Mouse (Mus musculus) right cerebral cortex, adult 18-20 months (tissue): ENCODE results near the gene Mpst.

Experiments
- DNase-seq: peaks from one replicate; pipeline ENCODE4 v3.0.0; 2022; ENCODE audit warnings: mixed read lengths

Gene Mpst

GRCm38 (mm10) chr15:78406293-78406934, at the start of gene Mpst:
Mpst (plus strand) TSS chr15:78406416.
- DNase-seq: peak; percentile 90

- DNase-seq: no peak
Observed at GRCm38 (mm10) chr15:78365916-78366315, 40.3 kb upstream of the Mpst start.

GRCm38 (mm10) chr15:78366875-78367274, 39.3 kb upstream of the Mpst start:
- peak; percentile 49 for DNase-seq

GRCm38 (mm10) chr15:78367811-78368210, 38.4 kb upstream of the Mpst start:
- DNase-seq: peak; percentile 31

- peak; percentile 24 for DNase-seq
Observed at GRCm38 (mm10) chr15:78368926-78369346, 37.3 kb upstream of the Mpst start.

GRCm38 (mm10) chr15:78369641-78370040, 36.6 kb upstream of the Mpst start:
- peak; percentile 31 for DNase-seq

GRCm38 (mm10) chr15:78372796-78373195, 33.4 kb upstream of the Mpst start:
- no peak for DNase-seq

- peak; percentile 32 for DNase-seq
Observed at GRCm38 (mm10) chr15:78374204-78374603, 32.0 kb upstream of the Mpst start.

- no peak for DNase-seq
Observed at GRCm38 (mm10) chr15:78377859-78378258, 28.4 kb upstream of the Mpst start.

- no peak for DNase-seq
Observed at GRCm38 (mm10) chr15:78378556-78378955, 27.7 kb upstream of the Mpst start.

- DNase-seq: no peak
Observed at GRCm38 (mm10) chr15:78380208-78380607, 26.0 kb upstream of the Mpst start.

GRCm38 (mm10) chr15:78380741-78381140, 25.5 kb upstream of the Mpst start:
- no peak for DNase-seq

- no peak for DNase-seq
Observed at GRCm38 (mm10) chr15:78382115-78382514, 24.1 kb upstream of the Mpst start.

GRCm38 (mm10) chr15:78383450-78384219, 22.6 kb upstream of the Mpst start:
- DNase-seq: peak; percentile 61

GRCm38 (mm10) chr15:78384220-78385116, 21.7 kb upstream of the Mpst start:
- DNase-seq: peak; percentile 35

- no peak for DNase-seq
Observed at GRCm38 (mm10) chr15:78385564-78385963, 20.7 kb upstream of the Mpst start.

GRCm38 (mm10) chr15:78390855-78391254, 15.4 kb upstream of the Mpst start:
- no peak for DNase-seq

GRCm38 (mm10) chr15:78395478-78395962, 10.7 kb upstream of the Mpst start, which contains the start of gene Tex33:
Tex33 (minus strand) TSS chr15:78395912.
- DNase-seq: no peak

GRCm38 (mm10) chr15:78401345-78401744, 4.9 kb upstream of the Mpst start:
- DNase-seq: no peak

- DNase-seq: peak; percentile 40
Observed at GRCm38 (mm10) chr15:78401921-78402320, 4.3 kb upstream of the Mpst start.

- DNase-seq: no peak
Observed at GRCm38 (mm10) chr15:78402423-78402822, 3.8 kb upstream of the Mpst start.

GRCm38 (mm10) chr15:78403301-78403741, 2.9 kb upstream of the Mpst start:
- no peak for DNase-seq

GRCm38 (mm10) chr15:78403896-78404295, 2.3 kb upstream of the Mpst start:
- DNase-seq: no peak
